Mouse (Mus musculus): ENCODE data around the gene Olfr43. TPM values are rescaled to one million over a fixed set of nuclear protein-coding genes. Genes with fewer than 3 reads are reported as not detected.

The Olfr43 gene
- total and polyA plus RNA-seq, 3 experiments, result not detected

- Histone ChIP-seq H3K36me3 (ENCODE audit: control insufficient read depth, insufficient read depth, low read length) (no peaks in the 10 kb centered on the region), H3K79me2 (replicated peaks; ENCODE audit: control insufficient read depth, insufficient read depth, low read length) (no peaks in the 10 kb centered on the region), H3K4me3 (no peak overlapping the region), H3K27me3 (ENCODE audit: control insufficient read depth, insufficient read depth, low read length) (no peaks in the 10 kb centered on the region), H3K4me1 (ENCODE audit: control insufficient read depth, insufficient read depth, low read length) (no peaks in the 10 kb centered on the region), H3K27ac (no peak overlapping the region), H3K9ac (ENCODE audit: low read depth, low read length) (no peak overlapping the region)
- TF ChIP-seq POLR2A (IDR thresholded peaks at IDR 0.05; ENCODE audit: insufficient read depth, low read depth, low read length) (no peak), CTCF (IDR thresholded peaks at IDR 0.05) (no peak)
- intact Hi-C loops (cut with DNase I), result no loop called here
- no peak for DNase-seq
Measured at GRCm38 (mm10) chr11:74168771-74169170, 42.4 kb downstream of the Olfr43 start.

Other genes starting within 250 kb of the Olfr43 start
- gene Olfr398, start 221.0 kb downstream of the Olfr43 start, total RNA-seq (2021), result not detected
- gene Olfr398, start 221.0 kb downstream of the Olfr43 start, polyA plus RNA-seq (2012; rRNA removed), result not detected in 2 replicates
- not detected for gene Olfr139, start 154.8 kb downstream of the Olfr43 start, total RNA-seq (2021)
- not detected in 2 replicates for gene Olfr139, start 154.8 kb downstream of the Olfr43 start, polyA plus RNA-seq (2012; rRNA removed)
- not detected for gene Olfr399, start 154.8 kb downstream of the Olfr43 start, total RNA-seq (2021)
- gene Olfr399, start 154.8 kb downstream of the Olfr43 start, polyA plus RNA-seq (2012; rRNA removed), result not detected in 2 replicates
- gene Zfp616, start 141.4 kb downstream of the Olfr43 start, total RNA-seq (2021), result not detected
- gene Zfp616, start 141.4 kb downstream of the Olfr43 start, polyA plus RNA-seq (2012; rRNA removed), result not detected in 2 replicates
- gene Olfr401, start 97.7 kb downstream of the Olfr43 start, total RNA-seq (2021), result not detected
- gene Olfr401, start 97.7 kb downstream of the Olfr43 start, polyA plus RNA-seq (2012; rRNA removed), result not detected in 2 replicates
- gene Olfr402, start 57.9 kb downstream of the Olfr43 start, total RNA-seq (2021), result not detected
- gene Olfr402, start 57.9 kb downstream of the Olfr43 start, polyA plus RNA-seq (2012; rRNA removed), result not detected in 2 replicates
- gene Olfr403, start 25.1 kb downstream of the Olfr43 start, total RNA-seq (2021), result not detected
- not detected in 2 replicates for gene Olfr403, start 25.1 kb downstream of the Olfr43 start, polyA plus RNA-seq (2012; rRNA removed)
- not detected for gene Olfr406, start 48.4 kb upstream of the Olfr43 start, total RNA-seq (2021)
- gene Olfr406, start 48.4 kb upstream of the Olfr43 start, polyA plus RNA-seq (2012; rRNA removed), result not detected in 2 replicates
- gene Olfr59, start 72.4 kb upstream of the Olfr43 start, total RNA-seq (2021), result not detected
- not detected in 2 replicates for gene Olfr59, start 72.4 kb upstream of the Olfr43 start, polyA plus RNA-seq (2012; rRNA removed)
- gene Olfr410, start 126.7 kb upstream of the Olfr43 start, total RNA-seq (2021), result not detected
- gene Olfr410, start 126.7 kb upstream of the Olfr43 start, polyA plus RNA-seq (2012; rRNA removed), result not detected in 2 replicates
- not detected for gene Olfr411, start 141.3 kb upstream of the Olfr43 start, total RNA-seq (2021)
- not detected in 2 replicates for gene Olfr411, start 141.3 kb upstream of the Olfr43 start, polyA plus RNA-seq (2012; rRNA removed)
- gene Olfr412, start 150.7 kb upstream of the Olfr43 start, total RNA-seq (2021), result not detected
- gene Olfr412, start 150.7 kb upstream of the Olfr43 start, polyA plus RNA-seq (2012; rRNA removed), result not detected in 2 replicates

Data from heart, adult 2 months (tissue).